Mouse (Mus musculus) small intestine, adult 2 months (tissue): Measurements from ENCODE around the gene Pafah2.

Experiments used
- CTCF ChIP-seq: fragments of 200-500 bp; IDR thresholded peaks from 2 replicates; pipeline ENCODE4 v1.5.1; 2012; ENCODE audit warnings: low read depth, mild to moderate bottlenecking, control low read depth, inconsistent platforms, low read length, moderate library complexity, mixed read lengths; ENCODE audit not compliant: insufficient replicate concordance, insufficient read length; ENCODE audit errors: extremely low read depth
- POLR2A ChIP-seq: fragments of 200-500 bp; IDR thresholded peaks from 2 replicates; pipeline ENCODE4 v1.6.1; 2012; ENCODE audit warnings: low read depth, mild to moderate bottlenecking, control low read depth, inconsistent platforms, low read length, moderate library complexity

GRCm38 (mm10) chr4:134361215-134361614 lies 34.9 kb upstream of the Pafah2 start:
- TF ChIP-seq CTCF = no peak
- no peak for TF ChIP-seq POLR2A
